Mouse (Mus musculus) E14TG2a.4 (cell line): Measurements from ENCODE around the gene Rsph1.

Source experiments
- H3K27me3 ChIP-seq: 2 replicates; pipeline ENCODE4 v1.6.1; 2014; ENCODE audit warnings: low read length, control low read depth; ENCODE audit not compliant: insufficient read depth
- H3K36me3 ChIP-seq: 2 replicates; pipeline ENCODE4 v1.6.1; 2014; ENCODE audit warnings: low read length, control low read depth; ENCODE audit not compliant: insufficient read depth
- H3K4me1 ChIP-seq: replicated peaks from 2 replicates; pipeline ENCODE4 v1.6.1; 2014; ENCODE audit warnings: low read depth, low read length, control low read depth
- H3K4me3 ChIP-seq: replicated peaks from 2 replicates; pipeline ENCODE4 v1.5.1; 2014; ENCODE audit warnings: mild to moderate bottlenecking, low read length
- H3K9me3 ChIP-seq: 2 replicates; pipeline ENCODE4 v1.6.1; 2014; ENCODE audit warnings: low read length, control low read depth
- CTCF ChIP-seq: conservative IDR thresholded peaks from 2 replicates; pipeline ENCODE4 v1.5.1; 2014; ENCODE audit warnings: low read length
- NANOG ChIP-seq: IDR thresholded peaks from 2 replicates; pipeline ENCODE4 v1.6.1; 2014; ENCODE audit warnings: borderline replicate concordance, low read length, mixed read lengths
- POU5F1 ChIP-seq: IDR thresholded peaks from 2 replicates; pipeline ENCODE4 v1.6.1; 2014; ENCODE audit warnings: low read length, borderline replicate concordance

The Rsph1 gene

DNA sequence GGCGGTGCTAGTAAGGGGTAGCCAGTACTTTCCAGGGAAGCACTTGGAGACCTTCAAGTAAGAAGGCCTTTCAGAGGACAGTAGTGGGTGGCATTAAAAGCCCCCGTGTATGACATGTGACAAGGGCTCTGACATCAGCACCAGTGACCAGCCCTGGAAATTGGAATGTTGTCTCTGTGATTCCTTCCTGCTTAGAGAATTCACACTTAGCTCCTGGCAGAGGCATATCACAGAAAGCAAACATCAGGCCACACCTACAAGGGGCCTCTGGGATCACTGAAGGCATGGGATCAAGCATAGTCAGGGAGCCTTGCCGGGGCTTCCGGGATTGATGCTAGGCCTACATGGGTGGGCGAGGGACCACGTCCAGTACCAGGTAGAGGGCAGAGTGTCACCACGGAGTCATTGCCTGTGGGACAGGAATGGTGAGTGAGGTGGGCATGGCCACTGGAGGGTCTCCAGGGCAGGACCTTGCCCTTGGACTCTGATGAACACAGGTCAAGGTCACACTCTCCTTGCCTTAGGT is 31.2 kb upstream of the Rsph1 start:
- Histone ChIP-seq H3K27me3 (no peaks in the 10 kb centered on the region), H3K36me3 (peaks cover 22% of the 10 kb centered on the region), H3K4me3 (peak overlapping the region; percentile 26; the same call in 1 of the 2 replicates), H3K4me1 (peaks cover 94% of the 10 kb centered on the region), H3K9me3 (no peaks in the 10 kb centered on the region)
- no peak for TF ChIP-seq POU5F1
- TF ChIP-seq CTCF, result no peak
- no peak for TF ChIP-seq NANOG

GRCm38 (mm10) chr17:31307756-31308155 is 30.6 kb upstream of the Rsph1 start:
- TF ChIP-seq CTCF (no peak), POU5F1 (no peak), NANOG (peak; percentile 60; the same call in 1 of the 2 replicates)

DNA sequence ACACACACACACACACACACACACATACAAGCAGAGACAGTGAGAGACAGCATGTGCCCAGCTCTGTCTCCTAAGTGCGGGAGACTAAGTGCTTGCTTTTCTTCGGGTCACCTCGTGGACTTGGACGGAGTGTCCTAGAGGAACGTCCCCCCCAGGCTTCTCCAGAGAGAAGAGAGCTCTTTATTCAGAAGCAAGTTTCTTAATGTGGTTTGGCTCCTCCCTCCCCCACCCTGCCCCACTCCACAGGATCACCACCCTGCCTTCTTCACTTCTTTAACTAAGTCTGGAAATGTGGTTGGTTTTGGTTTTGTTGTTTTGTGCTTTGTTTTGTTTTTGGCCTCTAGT is 28.6 kb upstream of the Rsph1 start:
- TF ChIP-seq NANOG (no peak), POU5F1 (no peak), CTCF (no peak)
- H3K36me3 ChIP-seq, result peaks cover 37% of the 10 kb centered on the region
- no peaks in the 10 kb centered on the region for H3K9me3 ChIP-seq
- peaks cover 98% of the 10 kb centered on the region for H3K4me1 ChIP-seq
- H3K27me3 ChIP-seq, result no peaks in the 10 kb centered on the region
- H3K4me3 ChIP-seq, result peak overlapping the region; percentile 45

More at GRCm38 (mm10) chr17:31307756-31308155, 30.6 kb upstream of the Rsph1 start:
- H3K9me3 ChIP-seq, result no peaks in the 10 kb centered on the region
- H3K4me3 ChIP-seq, result peak overlapping the region; percentile 26; the same call in 1 of the 2 replicates
- H3K27me3 ChIP-seq, result no peaks in the 10 kb centered on the region
- H3K36me3 ChIP-seq, result peaks cover 22% of the 10 kb centered on the region
- peaks cover 94% of the 10 kb centered on the region for H3K4me1 ChIP-seq

DNA sequence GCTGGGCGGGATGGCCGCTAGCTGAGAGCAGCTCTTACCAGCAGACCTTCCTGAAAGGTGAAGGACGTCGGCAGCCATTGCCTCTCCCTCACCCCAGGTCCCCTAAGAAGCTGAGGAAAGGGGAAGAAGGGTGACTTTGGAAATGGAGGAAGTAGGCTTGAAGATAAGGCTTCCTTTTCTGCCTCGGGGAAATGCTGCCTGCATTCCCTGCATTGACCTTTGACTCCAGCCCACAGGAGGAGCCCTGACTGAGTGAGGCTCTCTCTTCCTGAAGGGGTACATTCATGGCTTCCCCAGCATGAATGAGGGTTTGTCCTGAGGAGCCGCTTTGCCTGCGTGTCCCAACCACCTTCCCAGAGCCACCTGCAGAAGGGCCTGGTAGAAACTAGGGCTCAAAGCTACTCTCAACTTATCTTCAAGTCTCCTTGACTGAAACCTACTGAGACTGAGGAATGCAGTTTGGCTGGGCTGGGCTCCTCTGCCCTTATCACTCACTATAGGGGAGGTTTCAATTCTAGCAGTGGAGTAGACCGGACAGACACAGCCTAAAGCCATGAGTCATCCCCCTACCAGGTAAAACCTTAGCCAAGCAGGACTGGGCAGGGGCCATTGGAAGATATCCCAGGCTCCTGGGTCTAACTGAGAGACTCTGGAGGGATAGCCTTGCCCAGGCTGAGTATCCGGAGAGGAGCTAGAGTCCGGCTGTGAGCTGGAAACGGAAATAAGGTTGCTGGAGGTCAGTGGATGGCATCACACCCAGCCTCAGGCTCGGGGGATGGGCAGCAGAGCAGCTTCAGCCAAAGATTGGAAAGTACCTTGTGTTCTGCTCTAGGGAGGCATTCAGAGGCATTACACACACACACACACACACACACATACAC is 28.0 kb upstream of the Rsph1 start:
- TF ChIP-seq CTCF, result no peak
- no peak for TF ChIP-seq NANOG
- no peak for TF ChIP-seq POU5F1
- no peaks in the 10 kb centered on the region for H3K27me3 ChIP-seq
- peak overlapping the region; percentile 45 for H3K4me3 ChIP-seq
- peaks cover 43% of the 10 kb centered on the region for H3K36me3 ChIP-seq
- peaks cover 98% of the 10 kb centered on the region for H3K4me1 ChIP-seq
- H3K9me3 ChIP-seq, result no peaks in the 10 kb centered on the region

DNA sequence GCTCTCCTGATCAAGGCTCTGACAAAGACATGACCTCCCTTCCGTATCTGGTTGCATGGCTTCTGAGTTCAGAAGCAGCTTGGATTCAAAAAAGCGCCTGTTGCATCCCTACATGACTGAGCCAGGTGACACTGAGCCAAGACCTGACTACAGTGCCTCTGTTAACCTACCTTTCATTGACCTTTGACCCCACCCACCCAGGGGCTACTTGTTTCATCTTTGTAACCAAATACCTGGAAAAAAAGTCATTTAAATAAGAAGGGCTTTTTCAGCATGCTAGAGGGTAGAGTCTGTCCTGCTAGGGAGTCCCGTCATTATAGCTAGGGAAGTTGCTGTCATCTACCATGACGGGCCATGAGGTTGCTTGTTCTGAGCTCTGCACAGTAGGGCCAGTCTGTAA is 26.2 kb upstream of the Rsph1 start:
- TF ChIP-seq POU5F1, result no peak
- TF ChIP-seq NANOG, result no peak
- no peak for TF ChIP-seq CTCF
- no peaks in the 10 kb centered on the region for H3K27me3 ChIP-seq

DNA sequence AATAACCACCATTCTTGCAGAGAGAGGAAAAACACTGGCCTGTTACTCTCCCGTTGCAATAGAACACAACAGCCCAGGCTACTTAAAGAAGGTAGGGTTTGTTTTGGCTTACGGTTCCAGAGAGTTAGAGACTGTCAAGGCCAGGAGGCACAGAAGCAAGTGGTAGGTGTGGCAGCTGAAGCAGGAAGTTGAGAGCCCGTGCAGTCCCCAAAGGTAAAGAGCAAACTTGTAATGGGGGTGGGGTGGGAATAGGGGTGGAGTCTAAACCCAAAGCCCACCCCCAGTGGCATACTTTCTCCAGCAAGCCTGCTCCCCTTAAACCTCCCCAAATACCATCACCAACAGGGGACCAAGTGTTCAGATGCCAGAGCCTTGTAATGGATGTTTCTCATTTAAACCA is 23.6 kb upstream of the Rsph1 start:
- Histone ChIP-seq H3K4me3 (0 out of 2 replicates have a peak overlapping the region, but pooled peaks have one; percentile 10), H3K4me1 (peaks cover 93% of the 10 kb centered on the region), H3K36me3 (peaks cover 32% of the 10 kb centered on the region), H3K9me3 (no peaks in the 10 kb centered on the region), H3K27me3 (no peaks in the 10 kb centered on the region)
- TF ChIP-seq NANOG, result no peak
- TF ChIP-seq POU5F1, result no peak
- no peak for TF ChIP-seq CTCF

More for the DNA sequence above, 26.2 kb upstream of the Rsph1 start:
- H3K4me1 ChIP-seq, result peaks cover 98% of the 10 kb centered on the region
- H3K4me3 ChIP-seq, result no peak overlapping the region
- H3K36me3 ChIP-seq, result peaks cover 38% of the 10 kb centered on the region
- no peaks in the 10 kb centered on the region for H3K9me3 ChIP-seq

DNA sequence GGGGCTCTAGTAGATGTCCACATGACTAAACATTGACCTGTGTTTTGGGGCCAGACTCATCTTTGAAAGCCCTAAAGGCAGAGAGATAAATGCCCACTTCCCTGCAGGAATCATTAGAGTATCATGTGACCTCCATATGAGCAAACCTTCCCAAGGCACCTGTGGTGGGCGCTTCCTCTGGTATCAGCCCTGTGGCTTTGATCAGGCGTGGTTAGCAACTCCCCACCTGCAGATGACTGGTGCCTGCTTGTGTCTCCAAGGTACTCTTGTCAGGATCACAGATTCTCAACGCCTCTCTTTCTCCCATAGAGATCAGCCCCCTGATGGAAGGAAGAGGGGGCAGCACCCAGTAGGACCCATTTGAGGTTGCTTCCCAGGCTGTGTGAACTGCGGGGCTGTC is 22.8 kb upstream of the Rsph1 start:
- no peaks in the 10 kb centered on the region for H3K27me3 ChIP-seq
- peaks cover 93% of the 10 kb centered on the region for H3K4me1 ChIP-seq
- H3K4me3 ChIP-seq, result no peak overlapping the region
- peaks cover 32% of the 10 kb centered on the region for H3K36me3 ChIP-seq
- no peaks in the 10 kb centered on the region for H3K9me3 ChIP-seq
- no peak for TF ChIP-seq CTCF
- TF ChIP-seq POU5F1, result no peak
- no peak for TF ChIP-seq NANOG

DNA sequence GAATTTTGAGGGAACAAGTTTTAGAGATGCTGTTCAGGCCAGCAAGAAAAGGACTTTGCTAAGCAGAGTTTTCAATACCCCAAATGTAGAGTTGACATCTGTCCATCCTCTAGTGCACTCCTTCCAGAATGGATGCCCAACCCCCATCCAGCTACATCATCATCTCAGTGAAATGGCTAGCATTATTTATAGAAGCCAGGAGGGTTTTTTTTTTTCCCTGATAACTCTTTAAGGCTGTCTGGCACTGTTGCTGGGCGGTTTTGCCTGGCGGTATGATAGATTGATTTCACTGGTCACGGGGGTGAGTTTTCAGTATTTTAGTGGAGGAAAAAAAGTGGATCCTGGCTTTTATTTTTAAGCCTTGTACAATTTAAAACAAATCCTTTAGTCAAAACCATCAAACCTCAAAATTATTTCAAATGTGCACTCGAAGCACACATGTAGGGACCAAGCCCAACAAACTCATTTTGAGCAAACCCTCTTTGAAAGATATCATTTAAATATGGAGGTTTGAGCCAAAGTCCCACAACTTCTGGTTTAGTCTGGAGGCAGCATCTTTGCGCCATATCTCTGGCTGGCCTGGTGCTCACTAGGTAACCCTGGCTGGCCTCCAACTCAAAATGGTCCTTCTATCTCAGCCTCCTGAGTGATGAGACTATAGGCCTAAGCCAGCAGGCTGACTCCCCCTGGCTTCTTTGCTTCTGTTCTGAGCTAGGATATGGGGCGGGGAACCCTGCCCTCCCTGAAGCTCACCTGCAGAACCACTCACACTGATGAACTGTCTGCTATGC is 21.4 kb upstream of the Rsph1 start:
- Histone ChIP-seq H3K4me1 (peaks cover 92% of the 10 kb centered on the region), H3K4me3 (peak overlapping the region; percentile 90), H3K9me3 (no peaks in the 10 kb centered on the region), H3K27me3 (no peaks in the 10 kb centered on the region), H3K36me3 (peaks cover 28% of the 10 kb centered on the region)
- no peak for TF ChIP-seq CTCF
- no peak for TF ChIP-seq POU5F1
- TF ChIP-seq NANOG, result no peak
